Mouse (Mus musculus) adrenal gland, adult (tissue): ENCODE results near the gene Fam174b.
A peak's percentile ranks its signal among the peaks of the same experiment; 100 is the strongest.

ENCODE experiments used
- DNase-seq, 2 experiments: peaks; one replicate each; pipeline ENCODE4 v3.0.0; 2022 to 2023; ENCODE audit warnings: low spot score in 1 of 2; ENCODE audit not compliant: inconsistent age in 2 of 2

The Fam174b gene

DNA sequence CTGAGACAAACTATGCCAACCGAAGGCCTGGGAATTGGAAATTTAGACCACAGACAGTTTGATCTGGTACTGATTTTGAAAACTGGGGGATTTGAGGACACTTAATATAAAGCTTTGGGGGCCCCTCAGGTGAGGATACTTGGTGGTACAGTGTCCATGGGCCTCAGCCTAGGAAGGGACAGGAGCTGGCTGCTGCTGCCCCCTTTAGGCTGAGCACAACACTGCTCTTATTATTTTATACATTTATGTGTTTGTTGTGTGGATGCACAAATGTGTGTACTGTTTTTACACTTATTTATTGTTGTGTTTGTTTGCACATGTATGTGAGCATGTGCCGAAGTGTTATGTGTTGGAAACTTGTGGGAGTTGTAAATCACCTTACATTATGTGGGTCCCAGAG lies 9.2 kb downstream of the Fam174b start:
- no peak for DNase-seq

DNA sequence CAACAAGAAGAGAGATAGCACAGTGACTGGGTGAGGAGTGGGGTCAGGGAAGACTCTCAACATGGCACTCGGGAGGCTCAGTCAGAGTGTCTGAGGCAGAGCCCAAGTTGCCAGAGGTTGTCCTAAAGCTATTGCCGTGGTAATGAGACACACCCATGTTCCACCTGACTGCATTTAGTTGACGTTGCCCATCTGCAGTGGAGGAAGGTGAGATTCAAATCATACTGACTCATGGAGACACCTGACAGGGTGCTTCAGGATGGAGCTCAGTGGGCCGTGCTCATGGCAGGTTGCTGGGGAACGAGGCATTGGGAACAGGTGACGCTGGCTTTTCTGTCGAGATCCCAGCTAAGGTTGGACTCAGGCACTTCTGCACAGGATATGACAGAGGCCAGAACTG lies 9.9 kb downstream of the Fam174b start:
- DNase-seq, result no peak

DNA sequence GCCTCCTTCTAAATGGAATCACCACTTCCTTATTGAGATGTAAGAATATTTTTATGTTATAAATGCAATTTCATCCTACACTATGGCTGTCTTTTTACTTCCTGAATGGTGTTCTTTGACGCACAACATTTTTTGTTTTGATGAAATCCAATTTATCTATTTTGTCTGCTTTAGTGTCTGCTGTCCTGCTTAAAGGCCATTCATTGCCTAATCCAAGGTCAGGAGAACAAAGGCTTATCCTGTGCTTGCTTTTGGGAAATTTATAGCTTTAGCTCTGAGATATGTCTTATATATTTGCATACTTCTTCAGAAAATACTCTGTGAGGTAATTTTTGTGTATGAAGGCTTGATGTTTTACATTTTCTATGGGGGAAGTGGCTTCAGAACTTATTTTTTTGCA lies 13.5 kb downstream of the Fam174b start:
- peak in 1 of 2 experiments; percentile 60 for DNase-seq

DNA sequence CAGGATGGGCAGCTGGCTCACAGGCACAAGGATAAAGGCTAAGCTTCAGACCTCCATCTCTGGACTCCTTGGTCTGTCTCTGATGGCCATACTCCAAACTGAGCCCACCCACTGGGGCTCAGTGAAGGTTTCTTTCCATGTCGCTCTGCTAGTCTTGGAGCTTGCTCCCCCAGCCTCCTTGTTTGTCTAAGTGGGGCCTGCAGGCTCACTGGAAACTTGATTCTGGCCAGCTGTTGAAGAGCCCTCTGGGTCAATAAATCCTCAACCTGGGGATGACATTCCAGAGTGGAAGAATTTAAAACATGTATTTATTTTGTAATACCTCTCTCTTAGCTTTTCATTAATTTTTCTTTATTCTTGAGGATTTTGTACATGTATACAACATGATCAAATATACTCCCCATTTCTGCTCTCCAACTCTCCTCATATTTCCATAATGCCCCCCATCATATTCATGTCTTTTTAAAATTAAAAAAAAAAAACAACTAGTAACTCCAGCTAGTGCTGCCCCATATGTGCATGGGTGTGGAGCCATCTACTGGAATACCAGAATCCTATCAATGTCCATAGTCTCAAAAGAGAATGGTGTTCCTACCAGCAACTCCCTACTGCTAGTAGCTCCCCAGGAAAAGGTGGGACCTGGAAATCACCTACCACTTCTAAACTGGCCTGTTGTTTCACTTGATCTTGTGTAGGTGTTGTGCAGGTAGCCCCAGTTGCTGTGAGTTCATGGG lies 15.4 kb downstream of the Fam174b start:
- no peak for DNase-seq

DNA sequence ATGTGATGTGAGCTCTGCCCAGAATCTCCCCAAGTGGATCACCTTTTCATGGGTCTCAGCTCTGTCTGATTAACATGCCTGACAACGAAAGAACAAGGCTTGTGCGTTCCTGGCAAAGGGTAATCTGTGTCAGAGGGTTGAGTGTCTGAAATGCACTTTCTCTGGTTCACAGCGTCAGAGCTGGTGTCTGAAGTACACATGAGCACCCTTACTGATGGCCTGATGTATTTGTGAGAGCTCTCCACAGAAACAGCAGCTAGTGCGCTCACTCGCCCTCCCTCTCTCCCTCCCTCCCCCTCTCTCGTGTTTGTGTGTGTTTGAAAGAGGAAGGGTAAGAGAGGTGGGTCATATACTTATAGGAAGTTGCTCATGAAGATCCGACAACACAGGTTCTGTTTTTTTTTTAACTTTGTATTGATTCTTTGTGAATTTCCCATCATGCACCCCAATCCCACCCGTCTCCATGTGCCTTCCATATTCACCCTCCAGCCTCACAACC lies 21.6 kb downstream of the Fam174b start:
- DNase-seq, result no peak

DNA sequence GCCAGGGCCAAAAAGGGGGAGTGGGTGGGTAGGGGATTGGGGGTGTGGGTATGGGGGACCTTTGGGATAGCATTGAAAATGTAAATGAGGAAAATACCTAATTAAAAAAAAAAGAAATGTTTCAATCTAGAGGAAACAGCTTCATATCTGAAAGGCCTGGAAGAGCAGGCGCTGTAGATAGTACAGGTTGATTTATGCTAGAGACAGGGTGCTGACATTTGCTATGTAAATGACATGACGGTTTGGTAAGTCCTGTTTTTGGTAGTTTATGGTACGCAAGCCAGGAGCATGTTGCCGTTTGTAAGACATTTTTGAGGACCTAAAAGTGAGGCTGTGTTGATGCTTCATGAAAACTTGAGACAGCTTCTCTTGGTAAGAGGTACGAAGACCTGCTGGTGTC lies 24.6 kb downstream of the Fam174b start:
- no peak for DNase-seq

DNA sequence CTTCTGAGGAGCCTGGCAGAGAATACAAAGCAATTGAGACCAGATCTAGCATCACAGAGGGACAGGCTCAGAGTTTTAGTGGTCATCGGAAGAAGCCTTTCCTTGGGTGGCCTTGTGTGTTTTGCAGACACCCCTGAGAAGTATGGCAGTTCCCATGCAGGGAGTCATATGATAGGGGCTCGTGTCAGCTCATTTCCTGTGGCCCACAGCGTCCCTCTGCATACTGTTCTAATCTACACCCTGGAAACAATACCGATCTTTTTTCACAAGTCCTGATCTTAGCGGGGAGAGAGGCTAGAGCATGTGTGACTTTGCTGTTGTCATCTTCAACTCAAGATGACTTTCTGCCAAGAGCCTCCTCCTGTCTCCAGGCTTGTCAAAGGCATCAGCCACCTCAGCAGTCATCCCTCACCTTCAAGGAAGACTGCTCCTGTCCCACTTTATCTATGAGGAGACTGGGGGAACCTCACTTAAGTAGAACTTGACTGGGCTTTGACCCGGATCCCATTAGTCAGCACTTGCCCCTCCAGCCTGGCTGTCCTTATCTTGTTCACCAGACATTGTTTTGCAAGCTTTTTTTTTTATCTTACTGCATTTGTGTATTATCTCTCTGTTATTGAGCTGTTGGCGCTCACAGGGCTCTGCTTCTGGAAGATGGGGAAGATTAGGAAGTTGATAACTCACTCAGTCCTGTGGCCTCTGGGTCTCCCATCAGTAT lies 25.2 kb downstream of the Fam174b start:
- DNase-seq, result no peak

DNA sequence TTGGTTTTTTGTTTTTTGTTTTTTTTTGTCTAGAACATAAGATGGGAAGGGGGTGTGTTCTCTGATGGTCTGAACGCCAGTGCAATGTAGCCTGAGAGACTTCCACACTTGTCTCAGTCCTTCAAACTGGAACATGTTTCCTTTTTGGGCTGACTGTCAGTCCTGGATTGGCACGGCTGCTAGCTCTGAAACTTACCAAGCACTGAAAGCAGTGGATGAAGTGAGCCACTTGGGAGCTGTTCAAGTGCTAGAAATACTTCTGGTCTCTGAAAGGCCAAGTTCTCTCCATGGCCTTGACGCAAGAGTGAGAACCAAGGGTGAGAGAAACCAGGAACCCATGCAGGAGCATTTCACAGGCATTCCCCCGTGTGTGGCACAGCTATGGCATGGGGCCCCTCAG lies 29.1 kb downstream of the Fam174b start:
- DNase-seq, result no peak

DNA sequence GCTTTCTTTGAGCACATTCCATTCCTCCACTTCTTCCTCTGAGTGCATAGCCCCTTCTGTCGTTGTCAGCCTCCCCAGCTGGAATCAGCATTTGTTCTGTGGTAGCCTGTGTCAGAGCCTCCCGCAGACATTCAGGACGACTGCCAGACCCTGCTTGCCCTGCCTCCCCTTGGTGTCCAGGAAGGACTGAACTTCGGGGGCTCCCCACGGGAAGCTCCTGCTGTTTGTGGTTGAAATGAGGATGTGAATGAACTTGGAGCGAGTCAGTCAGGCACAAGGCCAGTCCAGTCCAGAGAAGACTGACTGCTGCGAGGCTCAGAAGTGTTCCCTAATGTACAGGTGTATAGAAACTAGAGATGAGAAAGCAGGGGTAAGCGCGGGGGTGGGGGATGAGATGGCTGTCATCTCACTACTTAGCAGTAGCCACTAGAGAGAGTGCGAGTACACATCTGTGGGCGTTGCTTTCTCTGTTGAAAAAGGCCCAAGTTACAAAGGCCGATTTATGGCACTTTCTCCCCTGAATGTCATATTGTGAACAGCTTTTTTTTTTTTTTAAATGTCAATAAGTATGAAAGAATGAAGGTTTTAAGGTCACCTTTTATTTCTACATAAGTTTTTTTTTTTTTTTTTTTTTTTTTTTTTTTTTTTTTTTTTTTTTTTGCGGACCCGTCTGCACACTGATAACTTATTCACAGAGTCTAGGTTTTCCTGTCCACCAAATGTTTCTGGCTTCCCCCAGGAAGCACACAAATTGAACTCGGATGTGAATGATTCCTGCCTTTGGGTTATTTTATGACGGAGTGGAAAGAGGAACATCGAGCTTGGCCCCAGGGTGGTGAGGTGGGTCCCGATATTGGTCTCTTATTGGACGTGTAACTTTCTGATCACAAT lies 31.5 kb downstream of the Fam174b start:
- DNase-seq, result no peak

DNA sequence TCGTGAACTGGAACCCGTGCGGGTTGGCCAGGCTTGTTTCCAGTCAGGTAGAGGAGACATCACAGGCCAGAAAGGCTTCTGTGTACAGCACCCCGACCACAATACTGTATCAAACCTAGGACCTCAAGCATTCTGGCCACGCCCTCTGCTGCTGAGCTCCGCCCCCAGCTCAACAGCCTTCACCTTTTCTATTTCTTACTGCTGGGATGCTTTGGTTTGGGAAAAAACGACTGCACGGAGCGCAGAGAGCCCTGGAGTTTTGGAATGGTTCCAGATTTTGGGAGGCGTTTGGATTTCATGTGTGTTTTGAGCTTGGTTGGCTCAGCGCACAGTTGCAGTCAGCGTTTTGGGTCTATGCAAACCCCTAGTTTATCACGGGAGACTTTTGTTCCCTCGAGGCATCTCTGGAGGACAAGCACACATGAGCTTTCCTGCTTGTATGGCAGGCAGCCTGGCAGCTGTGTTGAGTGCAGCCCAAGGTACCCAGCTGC lies 32.2 kb downstream of the Fam174b start:
- DNase-seq, result peak; percentile 30 to 62

DNA sequence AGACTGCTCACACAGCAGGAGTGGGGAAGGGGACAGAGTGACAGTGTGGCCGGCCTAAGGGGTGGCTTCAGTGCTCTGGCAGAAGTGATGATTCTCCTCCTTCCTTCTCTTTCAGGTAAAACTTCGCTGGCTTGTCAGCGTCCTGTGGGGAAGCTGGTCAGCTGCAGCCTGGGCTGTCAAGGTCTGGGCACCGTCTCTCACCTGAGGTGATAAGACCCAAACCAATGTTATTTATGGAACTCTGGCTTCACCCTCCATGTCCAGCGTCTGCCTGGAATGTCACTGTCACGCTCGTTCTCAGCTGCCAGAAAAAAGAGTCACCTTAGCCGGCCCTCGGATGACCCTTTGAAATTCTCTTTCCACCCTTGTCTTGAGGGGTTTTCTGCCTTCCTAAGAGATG lies 34.7 kb downstream of the Fam174b start:
- no peak for DNase-seq

DNA sequence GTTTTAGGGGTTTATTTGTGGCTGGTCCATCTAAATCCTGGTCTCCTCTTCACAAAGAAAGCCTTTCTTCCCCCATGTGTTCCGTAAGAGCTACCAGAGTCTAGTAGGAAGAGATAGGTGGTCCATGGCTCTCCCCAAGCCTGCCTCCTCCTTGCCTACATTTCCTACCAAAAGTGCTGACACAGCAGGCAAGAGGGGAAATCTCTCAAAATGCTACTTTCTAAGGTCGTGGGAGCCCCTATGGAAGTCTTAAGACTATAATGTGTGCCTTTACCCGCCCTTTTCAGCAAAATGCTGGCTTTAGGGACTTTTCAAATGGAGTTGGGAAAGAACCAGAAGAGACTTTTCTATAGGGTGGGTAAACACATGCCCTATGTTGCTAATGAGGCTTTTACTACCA lies 37.7 kb downstream of the Fam174b start:
- DNase-seq, result no peak

DNA sequence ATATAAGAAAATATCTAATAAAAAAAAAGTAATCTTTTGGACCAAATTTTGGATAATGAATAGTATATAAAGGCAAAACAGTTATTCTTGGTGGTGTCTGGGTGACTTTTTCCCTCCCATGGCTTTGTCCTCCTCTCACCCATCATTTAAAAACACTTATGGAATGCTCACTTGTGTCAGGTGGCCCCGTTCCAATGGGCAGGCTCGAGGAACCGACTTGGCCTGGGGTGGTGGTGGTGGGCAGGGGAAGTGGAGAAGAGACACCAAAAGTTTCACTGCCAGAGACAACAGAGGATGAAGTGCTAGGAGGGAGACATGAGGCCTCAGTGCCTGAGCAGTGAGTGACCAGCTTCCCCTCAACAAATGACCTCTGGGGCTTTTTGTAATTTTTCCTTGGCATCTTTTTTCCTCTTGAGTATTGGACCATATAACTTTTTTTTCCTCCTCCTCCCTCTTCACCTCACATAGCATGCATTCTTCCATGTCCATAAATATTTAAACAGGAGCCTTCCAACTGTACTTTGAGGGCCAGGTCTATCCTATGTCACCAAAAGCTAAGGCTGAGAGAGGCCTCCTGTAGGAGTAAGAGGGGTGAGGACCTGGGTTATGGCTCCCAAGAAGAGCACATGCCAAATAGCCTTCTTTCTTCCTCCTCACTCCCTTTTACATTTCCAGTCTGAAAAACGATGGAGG lies 44.8 kb downstream of the Fam174b start:
- DNase-seq, result no peak

DNA sequence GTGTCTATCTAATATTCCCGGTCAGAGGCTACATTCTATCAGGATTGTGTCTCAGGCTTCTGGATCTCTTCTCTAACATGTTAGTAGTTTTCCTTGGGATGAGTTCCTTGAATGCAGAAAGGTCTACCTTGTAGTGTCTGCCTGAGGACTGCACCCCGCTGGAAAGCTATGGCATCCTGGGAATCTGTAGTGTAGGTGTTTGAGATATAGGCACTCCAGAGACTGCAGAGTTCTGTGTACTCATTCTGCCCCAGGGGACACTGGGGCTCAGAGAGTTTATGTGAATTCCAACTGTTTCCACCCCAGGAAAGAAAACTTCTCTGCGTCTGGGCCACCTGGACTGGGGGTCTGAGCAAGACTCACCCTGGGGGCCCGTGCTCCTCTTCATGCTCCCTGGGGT lies 45.7 kb downstream of the Fam174b start:
- no peak for DNase-seq

DNA sequence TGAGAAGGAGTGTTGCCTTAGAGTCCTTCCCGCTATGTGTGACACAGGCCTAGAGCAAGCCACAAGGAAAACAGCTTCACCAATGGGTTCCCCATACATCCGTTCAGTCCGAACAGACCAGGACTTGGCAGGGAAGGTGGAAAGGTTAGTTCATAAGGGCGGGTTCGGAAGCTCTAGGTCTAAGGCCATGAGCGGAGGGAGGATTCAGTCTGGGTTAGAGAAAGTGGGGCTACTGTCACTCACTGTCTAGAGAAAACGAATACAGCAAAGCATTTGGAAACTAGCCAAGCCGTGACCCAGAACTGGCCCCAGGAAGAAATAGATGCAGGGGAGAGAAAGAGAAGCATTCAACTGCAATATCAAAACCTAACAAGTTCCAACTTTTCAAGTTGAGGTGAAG lies 47.4 kb downstream of the Fam174b start:
- no peak for DNase-seq

DNA sequence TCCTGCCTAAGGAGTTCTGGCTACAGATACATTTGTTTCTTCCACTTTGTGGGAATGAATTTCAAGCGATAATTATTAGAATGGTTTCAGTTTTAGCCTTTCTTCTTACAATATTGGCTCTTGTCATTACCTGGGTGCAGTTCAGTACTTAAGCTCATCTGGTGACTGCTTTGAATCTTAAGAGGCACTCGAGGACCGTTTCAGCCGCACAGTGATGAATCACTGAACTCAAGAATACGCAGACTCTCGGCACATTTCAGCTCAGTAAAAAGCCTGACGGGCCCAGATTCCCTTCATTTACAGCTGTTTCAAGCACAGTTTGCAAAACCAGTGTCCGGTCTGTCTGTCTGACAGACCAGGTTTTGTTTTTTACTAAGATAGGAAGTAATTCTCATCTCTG lies 51.0 kb downstream of the Fam174b start:
- DNase-seq, result no peak

DNA sequence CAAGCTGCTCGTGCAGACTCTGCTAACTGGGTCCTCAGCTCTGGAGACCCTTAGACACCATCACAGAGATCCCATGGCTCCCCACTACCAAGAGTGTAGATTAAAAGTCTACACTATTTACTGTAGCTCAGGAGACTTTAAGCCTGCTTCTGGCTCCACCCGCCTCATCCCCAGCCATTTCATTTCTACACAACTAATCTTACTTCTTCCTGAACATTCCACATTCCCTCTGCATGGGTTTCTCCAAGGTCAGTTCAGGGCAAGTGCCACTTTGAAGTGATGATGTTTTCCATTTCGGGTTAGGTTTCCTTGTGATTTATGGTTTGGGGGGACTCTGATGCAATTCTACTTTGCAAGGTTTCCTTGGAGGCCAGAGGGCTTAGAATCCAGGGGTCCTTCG lies 52.1 kb downstream of the Fam174b start:
- DNase-seq, result no peak

DNA sequence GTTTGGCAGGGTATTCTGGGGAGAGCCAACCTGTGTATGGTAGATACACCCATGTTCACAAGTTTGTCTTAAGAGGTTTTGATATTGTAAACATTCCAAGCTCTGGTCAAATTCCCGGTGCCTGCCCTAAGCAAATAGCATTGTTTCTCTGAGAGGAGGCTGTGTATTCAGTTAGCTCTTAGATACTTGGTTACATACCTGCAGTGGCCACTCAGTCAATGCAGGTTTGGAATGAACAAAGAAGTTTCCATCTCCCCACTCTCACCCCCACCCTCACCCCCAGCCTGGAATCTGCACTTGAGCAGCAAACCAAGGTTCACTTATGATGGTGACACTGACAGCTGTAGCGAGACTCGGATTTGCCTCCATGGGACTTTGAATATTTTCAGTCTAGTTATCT lies 52.5 kb downstream of the Fam174b start:
- DNase-seq, result no peak

DNA sequence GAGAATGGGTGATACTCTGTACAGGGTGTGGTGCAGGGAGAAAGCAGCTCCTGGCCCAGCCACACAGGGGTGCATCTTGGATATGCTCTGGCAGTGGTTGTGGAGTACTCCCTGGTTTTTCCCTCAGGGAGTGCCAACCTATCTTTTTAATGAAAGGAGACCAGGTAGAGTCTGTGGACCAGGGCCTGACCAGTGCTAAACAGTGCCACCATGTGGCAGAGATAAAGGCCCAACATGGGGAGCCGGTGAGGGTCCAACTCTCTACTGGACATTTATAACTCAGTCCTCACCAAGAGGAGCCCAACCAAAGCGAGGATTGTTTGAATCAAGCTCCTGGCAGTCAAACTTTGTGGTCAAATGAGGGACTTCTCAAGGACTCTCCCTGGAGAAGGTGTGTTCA lies 69.2 kb downstream of the Fam174b start:
- peak; percentile 22 to 67 for DNase-seq

DNA sequence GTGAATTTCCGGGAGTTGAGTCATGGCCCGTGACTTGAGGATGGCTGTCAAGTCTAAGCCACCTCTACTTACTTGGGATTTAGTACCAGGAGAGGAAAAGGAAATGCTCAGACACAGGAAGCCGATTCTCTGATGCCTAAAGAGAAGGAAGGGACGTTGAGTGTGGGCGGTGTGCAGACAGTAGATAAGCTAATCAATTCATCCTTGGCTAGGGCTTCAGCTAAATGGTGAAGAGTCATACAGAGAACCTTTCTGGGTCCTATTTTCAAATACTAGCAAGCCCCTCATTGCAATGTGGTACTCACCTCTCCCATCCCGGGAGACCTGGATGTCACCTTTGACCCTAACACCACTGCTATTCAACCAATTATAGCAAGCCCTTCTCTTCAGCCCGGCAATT lies 71.3 kb downstream of the Fam174b start:
- no peak for DNase-seq

DNA sequence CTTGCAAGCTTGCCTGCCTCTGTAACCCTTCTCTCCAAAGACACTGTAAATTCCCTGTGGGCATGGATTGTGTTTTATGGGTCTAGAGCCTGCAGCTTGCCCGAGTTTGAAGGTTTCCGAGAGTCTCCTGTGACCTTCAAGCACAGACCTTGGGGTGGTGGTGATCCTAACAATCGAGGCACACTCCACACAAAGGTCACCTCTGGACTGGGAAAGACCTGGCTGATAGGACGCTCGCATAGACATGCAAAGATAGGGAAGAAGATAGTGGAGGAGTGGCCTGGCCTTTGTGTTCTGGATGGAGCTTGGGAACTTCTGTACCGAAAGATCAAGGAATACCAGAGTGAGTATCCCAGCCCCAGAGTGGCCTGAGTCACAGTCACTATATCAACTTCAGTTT lies 72.1 kb downstream of the Fam174b start:
- DNase-seq, result no peak
